Mouse (Mus musculus): ENCODE measurements around the gene Eif2b1. TPM values are rescaled to one million over a fixed set of nuclear protein-coding genes. Genes with fewer than 3 reads are reported as not detected.

Gene Eif2b1
- polyA plus RNA-seq (2017; shearing (Covaris generic)): 21.1 TPM

GRCm38 (mm10) chr5:124578633-124579317 is at the start of gene Eif2b1, which contains the start of gene Gtf2h3:
Gene Eif2b1, minus strand, starts transcription at chr5:124579131.
Gene Gtf2h3, plus strand, starts transcription at chr5:124579140.

DNA sequence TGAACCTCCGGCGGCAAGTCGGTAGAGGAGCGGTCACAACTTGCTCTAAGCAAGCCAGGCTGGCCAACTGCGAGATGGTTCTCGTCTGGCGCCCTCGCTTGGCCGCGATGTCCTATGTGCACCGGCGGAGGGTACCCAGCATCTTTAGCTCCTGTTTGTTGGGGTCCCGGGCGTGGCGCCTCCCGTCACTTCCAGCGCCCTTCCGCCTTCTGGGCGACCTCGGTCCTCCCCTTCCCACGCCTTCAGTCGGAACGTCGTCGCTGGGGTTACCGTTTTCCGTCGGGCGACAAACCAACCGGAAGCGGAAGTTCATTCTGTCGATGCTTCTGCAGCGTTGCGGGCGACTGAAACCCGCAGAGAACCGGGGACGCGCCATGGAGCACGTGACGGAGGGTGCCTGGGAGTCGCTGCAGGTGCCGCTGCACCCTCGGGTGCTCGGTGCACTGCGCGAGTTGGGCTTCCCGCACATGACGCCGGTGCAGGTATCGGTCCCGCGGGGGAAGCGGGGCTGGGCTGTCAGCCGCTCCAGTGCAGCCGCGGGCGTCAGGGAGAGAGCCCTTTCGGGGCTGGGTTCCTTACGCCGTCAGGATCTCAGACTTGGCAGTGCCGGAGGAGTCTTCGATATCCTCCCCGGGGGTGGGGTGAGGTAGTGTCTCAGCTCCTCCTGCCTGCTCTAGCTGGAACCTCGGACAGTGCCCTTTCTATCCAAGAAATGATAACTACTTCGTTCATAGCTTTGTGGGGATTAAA is 26.2 kb downstream of the Eif2b1 start, which contains the start of gene Ddx55:
Gene Ddx55 (plus strand): TSS at position 307 of the 750 bp plus-strand sequence.

DNA sequence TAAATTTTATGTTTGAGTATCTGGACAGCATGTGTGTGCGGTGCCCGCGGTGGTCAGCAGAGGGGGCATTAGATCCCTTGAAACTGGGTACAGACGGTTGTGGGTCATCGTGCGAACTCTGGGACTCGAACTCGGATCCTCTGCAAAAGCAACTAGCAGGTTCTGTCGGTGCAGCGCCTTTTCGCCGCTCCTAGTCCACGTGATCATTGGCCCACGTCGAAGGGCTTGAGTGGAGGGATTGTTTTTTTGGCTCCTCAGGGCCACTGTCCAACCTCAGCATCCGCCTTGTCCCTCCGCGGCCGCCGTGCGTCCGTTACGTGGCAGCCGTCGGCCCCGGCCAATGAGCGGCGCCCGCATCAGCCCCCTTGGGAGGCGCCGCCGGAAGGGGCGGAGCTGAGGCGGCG is 38.5 kb downstream of the Eif2b1 start, which contains the start of gene Tmed2:
Gene Tmed2 (plus strand): TSS at position 313 of the 404 bp plus-strand sequence.

GRCm38 (mm10) chr5:124530655-124531582 is 48.0 kb downstream of the Eif2b1 start, which contains the start of gene Rilpl1:
Gene Rilpl1, minus strand, starts transcription at chr5:124531391.

Other genes with a start within 250 kb of the Eif2b1 start
- 117 TPM for gene Cdk2ap1, start 216.0 kb downstream of the Eif2b1 start, polyA plus RNA-seq (2017; shearing (Covaris generic))
- 98.9 TPM for gene Sbno1, start 153.1 kb downstream of the Eif2b1 start, polyA plus RNA-seq (2017; shearing (Covaris generic))
- gene Kmt5a, start 139.2 kb downstream of the Eif2b1 start, polyA plus RNA-seq (2017; shearing (Covaris generic)): 71.8 TPM
- 112 TPM for gene Rilpl2, start 100.8 kb downstream of the Eif2b1 start, polyA plus RNA-seq (2017; shearing (Covaris generic))
- 9.0 TPM for gene Snrnp35, start 96.0 kb downstream of the Eif2b1 start, polyA plus RNA-seq (2017; shearing (Covaris generic))
- 3.9 TPM for gene Rilpl1, start 47.7 kb downstream of the Eif2b1 start, polyA plus RNA-seq (2017; shearing (Covaris generic))
- 614 TPM for gene Tmed2, start 38.4 kb downstream of the Eif2b1 start, polyA plus RNA-seq (2017; shearing (Covaris generic))
- 14.6 TPM for gene Ddx55, start 26.3 kb downstream of the Eif2b1 start, polyA plus RNA-seq (2017; shearing (Covaris generic))
- gene Gtf2h3, start within 50 bp of the Eif2b1 start, polyA plus RNA-seq (2017; shearing (Covaris generic)): 19.6 TPM
- gene Atp6v0a2, start 49.4 kb upstream of the Eif2b1 start, polyA plus RNA-seq (2017; shearing (Covaris generic)): 83.5 TPM
- 0.16 TPM for gene Dnah10, start 146.0 kb upstream of the Eif2b1 start, polyA plus RNA-seq (2017; shearing (Covaris generic))

All from effector memory CD4-positive, alpha-beta T cell, adult 7 months (primary cell).